Mouse (Mus musculus): ENCODE measurements at regions not wholly inside any gene's neighbourhood (a gene's known extent, or its start where the extent isn't known, plus 50 kb on each side); places are given as distances from the start of the nearest gene placed in this dataset.

DNA sequence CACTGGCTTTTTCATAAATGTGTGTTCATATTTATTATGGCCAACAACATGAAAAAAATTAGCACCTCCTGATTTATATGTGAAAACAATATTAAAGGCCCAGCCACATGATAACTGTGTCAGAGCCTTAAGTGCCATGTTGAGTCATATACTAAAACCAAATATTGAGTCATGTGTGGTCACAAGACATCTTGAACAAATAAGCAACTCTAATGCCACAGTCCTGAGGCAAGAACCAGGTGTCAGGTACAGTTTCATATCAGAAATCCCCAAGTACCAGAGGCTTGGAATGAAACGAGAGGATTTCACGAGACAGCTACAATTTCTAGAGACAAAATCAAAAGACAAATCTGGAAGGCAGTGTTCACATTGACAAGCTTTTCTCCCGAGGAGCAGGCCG, 157.4 kb downstream of the Tmem17 start:
- no peaks in the 10 kb centered on the region; a peak in 1 of 4 replicates for H3K4me1 ChIP-seq (ENCODE audit: control insufficient read depth in 2 of 2, insufficient read depth in 2 of 2, low read length in 2 of 2)
- no peak overlapping the region for H3K9ac ChIP-seq (ENCODE audit: low read length)
- no peak overlapping the region for H3K4me2 ChIP-seq (ENCODE audit: low read length)
- H3K27me3 ChIP-seq (ENCODE audit: control insufficient read depth, insufficient read depth, low read length), result no peaks in the 10 kb centered on the region
- no peaks in the 10 kb centered on the region for H3K36me3 ChIP-seq (ENCODE audit: control insufficient read depth, insufficient read depth, low read length)
- no peak overlapping the region for H3K4me3 ChIP-seq (ENCODE audit: control insufficient read depth in 1 of 2, insufficient read depth in 1 of 2, low read depth in 1 of 2, low read length in 2 of 2)
- ATAC-seq (ENCODE audit: insufficient number of reproducible peaks, insufficient read depth, low FRiP score, low read depth), result no peak
- WGBS, result 82% methylated on average over 4 of the region's 4 CpGs
- no peaks in the 10 kb centered on the region for H3K9me3 ChIP-seq (ENCODE audit: control insufficient read depth, low read length)
- H3K27ac ChIP-seq (replicated peaks in 1 of 2; ENCODE audit: control insufficient read depth in 1 of 2, insufficient read depth in 1 of 2, low read depth in 2 of 2, low read length in 2 of 2), result no peak overlapping the region

- no peaks in the 10 kb centered on the region for H3K27me3 ChIP-seq (ENCODE audit: control insufficient read depth, insufficient read depth, low read length)
- H3K27ac ChIP-seq (replicated peaks in 1 of 2; ENCODE audit: control insufficient read depth in 1 of 2, insufficient read depth in 1 of 2, low read depth in 2 of 2, low read length in 2 of 2), result 0 out of 4 replicates have a peak overlapping the region, but pooled peaks have one; percentile 1 to 6
- H3K4me1 ChIP-seq (ENCODE audit: control insufficient read depth in 2 of 2, insufficient read depth in 2 of 2, low read length in 2 of 2), result no peaks in the 10 kb centered on the region; a peak in 1 of 4 replicates
- WGBS, result 47% methylated on average over 5 of the region's 5 CpGs
- no peak for ATAC-seq (ENCODE audit: insufficient number of reproducible peaks, insufficient read depth, low FRiP score, low read depth)
- H3K36me3 ChIP-seq (ENCODE audit: control insufficient read depth, insufficient read depth, low read length), result no peaks in the 10 kb centered on the region
- no peak overlapping the region for H3K4me3 ChIP-seq (ENCODE audit: control insufficient read depth in 1 of 2, insufficient read depth in 1 of 2, low read depth in 1 of 2, low read length in 2 of 2)
- no peak overlapping the region for H3K9ac ChIP-seq (ENCODE audit: low read length)
- no peaks in the 10 kb centered on the region for H3K9me3 ChIP-seq (ENCODE audit: control insufficient read depth, low read length)
- no peak overlapping the region for H3K4me2 ChIP-seq (ENCODE audit: low read length)
These were observed 160.1 kb downstream of the Tmem17 start for GRCm38 (mm10) chr11:22671791-22672490.

GRCm38 (mm10) chr11:22675047-22675446, 163.2 kb downstream of the Tmem17 start:
- no peaks in the 10 kb centered on the region for H3K9me3 ChIP-seq (ENCODE audit: control insufficient read depth, low read length)
- no peaks in the 10 kb centered on the region; a peak in 1 of 4 replicates for H3K4me1 ChIP-seq (ENCODE audit: control insufficient read depth in 2 of 2, insufficient read depth in 2 of 2, low read length in 2 of 2)
- no peak overlapping the region for H3K4me2 ChIP-seq (ENCODE audit: low read length)
- 52% methylated on average over 3 of the region's 3 CpGs for WGBS
- no peaks in the 10 kb centered on the region for H3K36me3 ChIP-seq (ENCODE audit: control insufficient read depth, insufficient read depth, low read length)
- no peak overlapping the region for H3K9ac ChIP-seq (ENCODE audit: low read length)
- no peak overlapping the region for H3K4me3 ChIP-seq (ENCODE audit: control insufficient read depth in 1 of 2, insufficient read depth in 1 of 2, low read depth in 1 of 2, low read length in 2 of 2)
- no peaks in the 10 kb centered on the region for H3K27me3 ChIP-seq (ENCODE audit: control insufficient read depth, insufficient read depth, low read length)
- no peak overlapping the region for H3K27ac ChIP-seq (replicated peaks in 1 of 2; ENCODE audit: control insufficient read depth in 1 of 2, insufficient read depth in 1 of 2, low read depth in 2 of 2, low read length in 2 of 2)
- ATAC-seq (ENCODE audit: insufficient number of reproducible peaks, insufficient read depth, low FRiP score, low read depth), result no peak

- 87% methylated on average over 1 of the region's 1 CpGs for WGBS
- ATAC-seq (ENCODE audit: insufficient number of reproducible peaks, insufficient read depth, low FRiP score, low read depth), result no peak
- Histone ChIP-seq H3K9ac (ENCODE audit: low read length) (no peak overlapping the region), H3K36me3 (ENCODE audit: control insufficient read depth, insufficient read depth, low read length) (no peaks in the 10 kb centered on the region), H3K4me1 (ENCODE audit: control insufficient read depth in 2 of 2, insufficient read depth in 2 of 2, low read length in 2 of 2) (no peaks in the 10 kb centered on the region; a peak in 1 of 4 replicates), H3K27ac (replicated peaks in 1 of 2; ENCODE audit: control insufficient read depth in 1 of 2, insufficient read depth in 1 of 2, low read depth in 2 of 2, low read length in 2 of 2) (no peak overlapping the region), H3K27me3 (ENCODE audit: control insufficient read depth, insufficient read depth, low read length) (no peaks in the 10 kb centered on the region), H3K4me2 (ENCODE audit: low read length) (no peak overlapping the region), H3K4me3 (ENCODE audit: control insufficient read depth in 1 of 2, insufficient read depth in 1 of 2, low read depth in 1 of 2, low read length in 2 of 2) (no peak overlapping the region), H3K9me3 (ENCODE audit: control insufficient read depth, low read length) (no peaks in the 10 kb centered on the region)
These were observed 163.9 kb downstream of the Tmem17 start for GRCm38 (mm10) chr11:22675754-22676153.

GRCm38 (mm10) chr11:22677337-22677736, 165.4 kb downstream of the Tmem17 start:
- no peaks in the 10 kb centered on the region for H3K9me3 ChIP-seq (ENCODE audit: control insufficient read depth, low read length)
- WGBS, result 37% methylated on average over 2 of the region's 2 CpGs
- H3K27ac ChIP-seq (replicated peaks in 1 of 2; ENCODE audit: control insufficient read depth in 1 of 2, insufficient read depth in 1 of 2, low read depth in 2 of 2, low read length in 2 of 2), result no peak overlapping the region
- no peaks in the 10 kb centered on the region for H3K36me3 ChIP-seq (ENCODE audit: control insufficient read depth, insufficient read depth, low read length)
- no peak overlapping the region for H3K4me3 ChIP-seq (ENCODE audit: control insufficient read depth in 1 of 2, insufficient read depth in 1 of 2, low read depth in 1 of 2, low read length in 2 of 2)
- H3K4me1 ChIP-seq (ENCODE audit: control insufficient read depth in 2 of 2, insufficient read depth in 2 of 2, low read length in 2 of 2), result no peaks in the 10 kb centered on the region
- H3K4me2 ChIP-seq (ENCODE audit: low read length), result no peak overlapping the region
- no peaks in the 10 kb centered on the region for H3K27me3 ChIP-seq (ENCODE audit: control insufficient read depth, insufficient read depth, low read length)
- H3K9ac ChIP-seq (ENCODE audit: low read length), result no peak overlapping the region
- ATAC-seq (ENCODE audit: insufficient number of reproducible peaks, insufficient read depth, low FRiP score, low read depth), result no peak

GRCm38 (mm10) chr11:22684576-22684975, 172.7 kb downstream of the Tmem17 start:
- Histone ChIP-seq H3K36me3 (ENCODE audit: control insufficient read depth, insufficient read depth, low read length) (no peaks in the 10 kb centered on the region), H3K4me2 (ENCODE audit: low read length) (no peak overlapping the region), H3K27ac (replicated peaks in 1 of 2; ENCODE audit: control insufficient read depth in 1 of 2, insufficient read depth in 1 of 2, low read depth in 2 of 2, low read length in 2 of 2) (no peak overlapping the region), H3K4me3 (ENCODE audit: control insufficient read depth in 1 of 2, insufficient read depth in 1 of 2, low read depth in 1 of 2, low read length in 2 of 2) (no peak overlapping the region), H3K27me3 (ENCODE audit: control insufficient read depth, insufficient read depth, low read length) (no peaks in the 10 kb centered on the region), H3K9me3 (ENCODE audit: control insufficient read depth, low read length) (no peaks in the 10 kb centered on the region), H3K9ac (ENCODE audit: low read length) (no peak overlapping the region), H3K4me1 (ENCODE audit: control insufficient read depth in 2 of 2, insufficient read depth in 2 of 2, low read length in 2 of 2) (no peaks in the 10 kb centered on the region)
- ATAC-seq (ENCODE audit: insufficient number of reproducible peaks, insufficient read depth, low FRiP score, low read depth), result no peak
- WGBS, result 89% methylated on average over 4 of the region's 4 CpGs

DNA sequence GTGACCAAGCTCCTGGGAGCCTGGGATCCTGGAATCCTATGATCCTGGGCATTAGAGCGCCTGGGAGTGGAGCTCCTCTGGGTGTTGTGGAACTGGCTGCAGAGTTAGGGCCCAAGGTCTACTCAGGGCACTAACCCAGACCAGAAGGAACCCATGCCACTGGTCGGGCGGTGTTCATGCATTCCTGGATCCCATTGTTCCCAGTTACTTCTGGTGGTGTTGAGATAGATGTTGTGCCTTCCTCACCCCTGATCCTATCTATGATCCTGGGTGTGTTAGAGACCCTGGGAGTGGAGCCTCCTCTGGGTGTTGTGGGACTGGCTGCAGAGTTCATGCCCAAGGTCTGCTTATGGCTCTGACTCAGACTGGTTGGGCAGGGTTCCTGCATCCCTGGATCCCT, 169.9 kb downstream of the B3gnt2 start:
- WGBS, result 81% methylated on average over 3 of the region's 3 CpGs
- H3K27ac ChIP-seq (replicated peaks in 1 of 2; ENCODE audit: control insufficient read depth in 1 of 2, insufficient read depth in 1 of 2, low read depth in 2 of 2, low read length in 2 of 2), result no peak overlapping the region
- ATAC-seq (ENCODE audit: insufficient number of reproducible peaks, insufficient read depth, low FRiP score, low read depth), result no peak
- no peak overlapping the region for H3K4me3 ChIP-seq (ENCODE audit: control insufficient read depth in 1 of 2, insufficient read depth in 1 of 2, low read depth in 1 of 2, low read length in 2 of 2)
- H3K9ac ChIP-seq (ENCODE audit: low read length), result no peak overlapping the region
- H3K4me1 ChIP-seq (ENCODE audit: control insufficient read depth in 2 of 2, insufficient read depth in 2 of 2, low read length in 2 of 2), result peaks cover 5% of the 10 kb centered on the region in 2 experiments; a peak in 2 of 4 replicates
- H3K27me3 ChIP-seq (ENCODE audit: control insufficient read depth, insufficient read depth, low read length), result no peaks in the 10 kb centered on the region
- no peak overlapping the region for H3K4me2 ChIP-seq (ENCODE audit: low read length)
- H3K36me3 ChIP-seq (ENCODE audit: control insufficient read depth, insufficient read depth, low read length), result no peaks in the 10 kb centered on the region
- H3K9me3 ChIP-seq (ENCODE audit: control insufficient read depth, low read length), result no peaks in the 10 kb centered on the region

Measured in heart, embryonic 14.5 days (tissue).